Mouse (Mus musculus) urinary bladder, adult 18-20 months (tissue): Measurements from ENCODE around the gene March6.

Experiments
- DNase-seq, 2 experiments: peaks; one replicate each; pipeline ENCODE4 v3.0.0; 2022; ENCODE audit warnings: low spot score in 2 of 2, mixed read lengths in 2 of 2

Gene March6

DNA sequence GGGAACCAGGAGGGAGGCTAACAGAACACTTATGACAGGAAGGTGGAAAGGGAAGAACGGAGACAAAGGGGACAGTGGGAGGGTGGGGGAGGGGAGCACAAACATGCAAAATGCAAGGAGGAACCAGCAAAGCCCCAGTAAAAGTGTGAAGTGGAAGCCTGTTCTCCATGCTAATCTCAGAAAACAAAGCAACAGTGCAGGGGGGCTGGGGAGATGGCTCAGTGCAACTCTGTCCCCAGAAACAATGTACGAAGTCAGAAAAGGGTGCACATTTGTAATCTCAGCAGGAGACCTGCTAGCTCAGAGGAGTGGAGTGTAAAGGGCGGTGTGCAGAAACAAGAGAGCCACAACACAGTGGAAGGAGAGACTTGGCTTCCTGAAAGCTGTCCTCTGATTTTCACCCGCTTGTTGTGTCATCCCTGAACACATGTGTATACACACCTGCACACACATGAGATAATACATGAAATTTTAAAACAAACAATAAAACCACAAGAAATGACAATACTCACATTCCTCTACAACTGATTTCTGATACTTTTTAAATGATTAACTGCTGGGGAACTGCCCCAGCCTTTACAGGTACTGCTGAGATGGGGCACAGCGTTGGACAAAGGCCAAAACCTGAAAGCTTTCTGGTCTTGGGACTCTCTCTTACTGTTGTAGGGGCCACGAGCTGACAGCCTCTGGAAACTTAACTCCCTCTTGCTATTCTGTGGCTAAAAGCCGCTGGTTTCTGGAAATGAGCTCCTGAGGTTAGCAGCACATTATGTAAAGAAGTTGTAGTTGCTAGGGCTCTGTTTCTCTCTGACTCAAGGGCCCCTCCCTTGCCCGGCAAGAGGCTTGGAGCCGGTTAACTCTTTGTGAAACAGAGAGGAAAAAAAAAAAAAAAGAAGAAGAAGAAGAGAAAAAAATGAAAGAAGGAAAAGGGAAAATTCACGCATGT lies 11.4 kb upstream of the March6 start:
- DNase-seq, result no peak

DNA sequence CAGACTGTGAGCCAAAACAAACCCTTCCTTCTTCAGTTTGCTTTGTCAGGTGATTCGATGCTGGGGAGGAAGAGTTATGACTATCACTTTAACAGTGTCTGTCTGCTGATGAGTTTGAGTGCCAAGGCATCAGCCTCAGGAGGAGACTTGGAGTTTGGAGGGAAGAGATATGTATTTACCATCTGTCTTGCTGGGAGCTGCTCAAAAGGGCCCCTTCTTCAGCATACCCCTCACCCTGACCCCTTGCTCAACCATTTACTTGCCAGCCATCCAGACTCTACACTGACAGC lies 9.6 kb upstream of the March6 start:
- DNase-seq, result no peak

DNA sequence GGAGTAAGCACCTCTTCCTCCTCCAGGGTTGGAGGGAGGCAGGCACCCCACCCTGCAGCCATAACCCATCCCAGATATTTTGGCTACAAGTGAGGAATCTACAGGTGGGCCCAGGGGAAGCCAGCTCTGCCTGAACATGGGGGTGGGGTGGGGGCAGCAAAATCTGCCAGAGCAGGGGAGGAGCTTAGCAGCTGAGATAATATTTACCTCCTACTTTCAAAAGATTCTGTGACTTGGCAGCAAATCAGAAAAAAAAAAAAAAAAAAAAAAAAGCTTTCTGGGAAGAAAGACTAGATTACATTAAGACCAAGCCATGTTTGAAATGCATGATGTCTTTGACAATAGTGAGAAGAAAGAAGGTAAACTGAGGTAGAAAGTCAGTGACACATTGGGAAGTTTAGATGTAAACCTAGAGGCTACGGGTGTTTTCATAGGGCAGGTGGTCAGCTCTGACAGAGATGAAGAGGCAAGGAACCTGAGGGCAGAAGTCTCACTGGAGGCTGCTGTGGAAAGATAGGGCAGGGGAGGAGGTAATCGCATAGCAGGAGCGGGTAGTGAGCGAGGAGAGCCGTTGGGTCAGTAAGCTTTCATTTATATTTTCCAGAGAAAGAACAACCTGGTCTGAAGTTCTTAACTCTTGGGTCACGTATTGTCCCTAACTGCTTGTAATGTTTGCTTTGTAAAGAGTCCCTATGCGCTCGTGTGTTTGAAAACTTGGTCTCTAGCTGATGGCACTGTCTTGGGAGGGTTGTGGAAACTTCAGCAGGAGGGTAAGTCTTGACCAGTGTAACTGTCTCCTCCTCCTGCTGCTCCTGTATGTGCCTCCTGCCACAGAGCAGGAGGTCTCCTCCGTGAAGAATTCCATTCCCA lies 9.0 kb upstream of the March6 start:
- DNase-seq, result no peak

DNA sequence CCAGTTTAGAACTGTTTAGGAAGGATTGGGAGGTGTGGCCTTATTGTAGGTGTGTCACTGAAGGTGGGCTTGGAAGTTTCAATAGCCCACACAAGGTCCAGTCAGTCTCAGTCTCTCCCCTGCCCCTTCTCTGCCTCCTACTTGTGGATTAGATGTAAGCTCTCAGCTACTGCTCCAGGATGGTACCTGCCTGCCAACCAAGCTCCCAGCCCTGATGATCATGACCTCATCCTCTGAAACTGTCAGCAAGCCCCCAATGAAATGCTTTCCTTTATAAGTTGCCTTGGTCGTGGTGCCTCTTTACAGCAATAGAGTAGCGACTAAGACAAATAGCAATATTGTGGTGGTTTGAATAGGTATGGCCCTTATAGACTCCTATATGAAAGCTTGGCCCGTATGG lies 7.5 kb upstream of the March6 start:
- DNase-seq, result no peak

DNA sequence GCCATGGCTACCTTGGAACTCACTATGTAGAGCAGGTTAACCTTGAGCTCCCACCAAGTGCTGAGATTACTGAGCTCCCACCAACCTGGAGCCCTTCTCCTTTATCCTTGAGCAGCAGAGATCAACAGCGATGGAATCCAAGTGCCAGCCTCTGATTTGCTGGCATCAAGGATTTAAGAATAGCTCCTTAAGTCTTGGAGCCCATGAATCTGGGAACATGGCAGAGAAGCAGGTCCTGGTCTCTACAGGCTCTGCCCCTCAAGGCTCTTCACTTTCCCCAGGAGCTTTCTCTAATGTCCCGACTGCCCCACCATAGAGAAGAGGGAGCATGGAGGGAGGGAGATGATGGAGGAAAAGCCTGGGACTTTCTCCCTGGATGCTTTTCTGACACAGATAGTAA lies 6.9 kb upstream of the March6 start:
- no peak for DNase-seq

DNA sequence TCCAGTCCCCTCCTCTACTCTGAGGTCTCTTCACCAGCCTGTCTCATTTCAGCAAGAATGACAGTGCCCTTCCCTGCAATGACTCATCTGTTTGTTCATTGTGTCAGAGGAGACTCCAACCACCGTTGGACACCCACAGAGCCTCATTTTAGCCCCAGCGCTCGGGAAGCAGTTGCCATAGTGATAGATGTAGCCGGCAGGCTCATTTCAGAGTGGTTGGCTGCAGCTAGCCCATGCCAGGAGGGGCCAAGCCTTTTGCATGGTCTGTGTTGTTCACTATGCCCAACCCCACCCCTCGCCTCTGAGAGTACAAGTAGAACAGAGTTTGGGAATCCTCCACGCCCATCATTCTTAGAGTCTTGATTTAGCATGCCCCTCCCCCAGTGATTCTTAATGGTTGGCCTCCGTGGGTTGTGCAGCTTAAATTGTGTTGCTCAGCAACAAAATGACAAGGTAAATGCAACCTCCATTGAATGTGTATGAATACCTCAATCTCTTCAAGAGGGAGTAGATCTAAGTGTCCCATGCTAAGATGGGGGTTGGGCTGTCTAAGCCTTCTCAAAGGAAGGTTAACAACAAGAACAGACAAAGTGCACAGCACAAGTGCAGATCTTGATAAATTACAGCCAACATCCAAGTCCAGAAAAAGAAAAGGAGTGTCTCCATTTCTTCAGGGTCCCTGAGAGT lies 5.3 kb upstream of the March6 start:
- no peak for DNase-seq

DNA sequence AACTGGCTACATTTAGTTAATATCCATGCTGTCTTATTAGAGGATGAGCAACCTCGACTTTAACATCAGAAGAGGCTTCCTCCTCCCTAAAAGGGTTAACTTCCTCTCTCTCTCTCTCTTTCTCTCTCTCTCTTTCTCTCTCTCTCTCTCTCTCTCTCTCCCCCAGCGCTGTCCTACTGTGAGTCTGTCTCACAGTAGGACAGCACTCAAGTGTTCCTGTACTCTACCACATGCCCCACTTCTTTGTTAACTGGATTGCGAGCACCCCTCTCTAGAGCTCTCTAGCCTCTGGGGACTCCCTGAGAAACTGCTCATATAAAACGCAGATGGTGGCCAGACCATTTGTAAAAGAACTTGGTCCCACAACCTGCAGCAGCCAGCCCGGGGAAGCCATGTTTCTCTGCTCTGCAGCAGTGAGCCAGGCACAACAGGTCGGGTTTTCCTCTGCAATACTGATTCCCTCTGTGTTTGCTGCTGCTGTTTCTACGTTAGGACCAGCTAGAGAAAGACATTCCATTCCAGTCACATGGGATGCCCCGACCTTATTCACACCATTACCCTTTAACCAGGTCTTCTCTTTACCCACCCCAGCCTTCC lies 4.5 kb upstream of the March6 start:
- no peak for DNase-seq

DNA sequence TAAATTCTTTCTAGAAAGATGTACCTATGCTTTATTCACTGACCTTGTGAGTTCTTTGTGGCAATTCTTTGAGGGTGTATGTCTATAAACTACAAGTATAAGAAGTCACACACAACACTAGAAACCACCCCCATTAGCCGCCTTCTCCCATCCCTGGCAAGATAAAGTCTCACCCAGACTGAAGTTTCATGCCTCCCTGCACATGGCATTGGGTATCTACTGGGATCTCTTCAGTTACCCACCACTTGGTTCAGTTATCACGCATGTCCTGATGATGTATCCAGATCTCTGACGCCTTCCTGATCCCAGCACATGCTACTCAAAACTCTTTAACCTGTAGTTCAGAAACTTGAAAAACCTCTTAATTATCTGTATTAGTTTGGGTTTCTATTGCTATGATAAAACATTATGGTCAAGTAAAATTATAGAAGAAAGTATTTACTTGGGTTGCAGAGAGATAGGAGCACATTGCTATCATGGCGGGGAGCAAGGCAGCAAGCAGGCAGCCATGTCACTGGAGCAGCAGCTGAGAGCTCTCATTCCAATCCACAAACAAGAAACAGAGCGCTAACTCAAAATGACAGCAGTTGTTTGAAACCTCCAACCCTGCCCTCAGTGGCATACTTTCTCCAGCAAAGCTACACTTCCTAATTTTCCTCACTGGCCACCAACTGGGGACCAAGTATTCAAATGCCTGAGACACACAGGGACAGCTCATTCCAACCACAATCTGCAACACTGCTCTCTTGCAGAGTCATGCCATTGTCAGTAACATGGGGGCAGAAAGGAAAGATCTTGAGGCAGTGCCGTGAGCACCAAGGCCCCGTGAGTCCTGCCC lies 3.8 kb upstream of the March6 start:
- no peak for DNase-seq

DNA sequence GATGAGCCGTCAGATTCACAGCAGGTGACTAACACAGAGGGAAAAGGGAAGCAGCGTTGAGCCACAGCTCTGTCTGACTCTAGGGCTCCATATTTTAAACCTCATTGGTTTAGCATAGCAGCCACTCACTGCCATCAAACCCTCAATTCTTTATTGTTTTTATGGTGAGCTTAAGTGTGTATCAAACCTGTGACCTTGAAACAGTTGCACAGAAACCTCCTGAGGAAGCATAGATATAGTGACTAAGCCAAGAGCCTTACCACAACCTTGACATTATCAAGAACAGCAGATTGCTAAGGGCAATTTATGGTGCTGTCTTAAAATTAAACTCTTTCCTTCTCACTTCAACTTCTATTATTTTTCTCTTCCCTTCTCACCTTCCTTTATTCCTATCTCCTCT lies 2.7 kb upstream of the March6 start:
- DNase-seq, result no peak

DNA sequence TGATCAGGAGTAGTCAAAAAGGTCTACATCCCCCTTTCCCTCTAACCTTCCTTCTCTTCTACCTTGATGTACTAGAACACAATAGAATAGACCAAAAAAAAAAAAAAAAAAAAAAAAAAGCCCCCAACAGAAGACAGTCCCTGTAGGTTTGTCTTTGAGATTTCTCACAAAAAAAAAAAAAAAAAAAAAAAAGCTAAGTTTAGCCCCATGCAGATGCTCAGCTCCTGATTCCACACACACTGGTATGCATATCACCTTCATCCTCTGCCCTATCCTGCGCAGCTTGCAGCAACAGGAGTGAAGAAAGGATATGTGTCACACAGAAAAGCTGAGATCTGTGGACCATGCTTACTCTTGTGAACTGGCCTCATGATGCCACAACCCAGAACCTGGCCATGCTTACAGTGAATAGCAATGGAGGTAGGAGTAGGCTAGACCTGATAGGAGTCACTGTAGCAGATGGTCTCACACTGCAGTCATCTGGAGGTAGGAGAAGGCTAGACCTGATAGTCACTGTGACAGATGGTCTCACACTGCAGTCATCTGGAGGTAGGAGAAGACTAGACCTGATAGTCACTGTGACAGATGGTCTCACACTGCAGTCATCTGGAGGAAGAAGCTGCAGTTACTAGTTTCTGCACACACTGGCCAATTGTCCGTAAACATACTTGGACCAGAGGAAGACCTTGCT lies 1.6 kb upstream of the March6 start:
- DNase-seq, result no peak

DNA sequence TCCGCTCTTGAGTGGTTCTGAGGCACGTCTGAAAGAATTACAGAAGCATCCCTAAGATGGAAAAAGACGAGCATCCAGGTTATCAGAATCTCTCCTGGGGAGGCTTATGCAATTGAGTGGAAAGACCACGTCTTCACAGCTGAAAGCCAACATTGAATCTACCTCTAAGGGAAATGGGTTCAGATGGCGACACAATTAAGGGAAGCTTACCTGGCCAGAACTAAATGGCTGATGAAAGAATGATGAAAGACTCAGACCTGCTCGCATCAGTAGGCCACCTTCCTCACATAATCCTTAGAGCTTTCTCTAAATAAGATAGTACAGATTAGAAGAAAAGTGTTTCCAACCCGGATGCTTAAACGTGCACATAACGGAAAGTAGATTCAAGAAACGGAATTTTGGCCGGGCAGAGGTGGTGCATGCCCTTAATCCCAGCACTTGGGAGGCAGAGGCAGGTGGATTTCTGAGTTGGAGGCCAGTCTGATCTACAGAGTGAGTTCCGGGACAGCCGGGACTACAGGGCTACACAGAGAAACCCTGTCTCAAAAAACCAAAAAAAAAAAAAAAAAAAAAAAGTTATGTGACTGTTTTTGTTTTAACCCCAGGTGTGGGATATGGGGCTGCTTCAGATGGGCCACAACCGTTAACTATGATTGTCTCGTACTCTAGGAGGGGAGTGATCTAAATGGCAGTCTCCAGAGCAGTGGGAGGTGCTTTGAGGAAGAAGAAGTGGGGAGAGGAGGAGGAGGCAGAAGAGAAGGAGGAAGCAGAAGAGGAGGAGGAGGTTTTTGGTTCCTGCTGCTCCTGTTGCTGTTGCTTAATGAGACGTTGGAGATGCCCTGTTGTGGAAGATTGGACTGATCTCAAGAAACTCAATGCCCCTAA lies 835 bp upstream of the March6 start:
- no peak for DNase-seq

DNA sequence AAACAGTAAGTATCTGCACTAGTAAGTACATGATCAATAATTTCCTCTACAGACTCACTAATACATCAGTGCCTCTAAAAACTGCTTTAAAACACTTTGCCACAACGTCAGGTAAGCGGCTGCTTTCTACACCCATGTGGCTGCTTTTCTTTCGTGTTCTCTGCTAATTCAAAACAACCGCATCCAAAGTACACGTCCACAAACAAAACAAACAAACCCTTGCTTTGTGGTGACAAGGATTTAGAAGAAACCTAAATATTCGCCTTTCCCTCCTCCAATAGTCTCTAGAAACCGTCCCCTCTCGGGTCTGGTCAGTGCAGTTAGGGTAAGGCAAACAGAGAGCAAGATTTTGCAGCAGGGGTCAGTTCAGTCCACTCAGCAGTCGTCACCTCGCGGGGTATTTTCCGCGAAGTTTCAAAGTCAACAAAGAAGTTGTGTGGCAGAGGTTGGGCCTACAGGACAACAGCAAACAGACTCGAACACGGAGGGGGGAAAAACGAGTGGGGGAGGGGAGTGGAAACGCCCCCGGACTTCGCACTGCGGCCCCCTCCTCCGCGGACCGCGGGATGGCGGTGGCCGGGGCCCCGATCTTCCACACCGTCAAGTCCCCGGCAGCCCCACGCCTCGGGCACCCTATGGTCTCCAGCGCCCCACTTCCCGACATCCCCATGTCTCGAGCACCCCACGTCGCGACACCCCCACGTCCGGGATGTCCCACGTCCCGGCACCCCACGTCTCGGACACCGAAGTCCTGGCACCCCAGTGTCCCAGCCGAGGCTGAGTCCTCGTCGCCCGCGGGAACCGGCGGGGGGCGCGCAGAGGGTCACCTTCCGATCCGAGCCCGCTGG lies 818 bp downstream of the March6 start:
- peak in 1 of 2 experiments; percentile 47 for DNase-seq

DNA sequence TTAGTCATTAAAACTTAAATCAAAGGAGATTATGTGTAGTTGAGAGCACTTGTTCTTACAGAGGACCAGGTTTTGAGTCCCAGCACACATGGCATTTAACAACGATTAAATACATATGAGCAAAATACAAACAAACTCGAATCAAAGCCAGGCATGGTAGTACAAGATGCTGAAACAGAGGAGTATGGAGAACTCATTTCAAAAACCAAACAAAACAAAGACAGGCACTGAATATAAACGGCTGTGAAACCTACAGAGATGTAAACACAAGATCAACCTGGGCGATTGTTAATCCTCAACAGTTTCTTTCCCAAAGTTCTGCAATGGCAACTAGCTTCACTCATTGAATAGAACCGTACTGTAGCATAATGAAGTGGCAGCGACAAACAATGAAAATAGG lies 1.8 kb downstream of the March6 start:
- no peak for DNase-seq

DNA sequence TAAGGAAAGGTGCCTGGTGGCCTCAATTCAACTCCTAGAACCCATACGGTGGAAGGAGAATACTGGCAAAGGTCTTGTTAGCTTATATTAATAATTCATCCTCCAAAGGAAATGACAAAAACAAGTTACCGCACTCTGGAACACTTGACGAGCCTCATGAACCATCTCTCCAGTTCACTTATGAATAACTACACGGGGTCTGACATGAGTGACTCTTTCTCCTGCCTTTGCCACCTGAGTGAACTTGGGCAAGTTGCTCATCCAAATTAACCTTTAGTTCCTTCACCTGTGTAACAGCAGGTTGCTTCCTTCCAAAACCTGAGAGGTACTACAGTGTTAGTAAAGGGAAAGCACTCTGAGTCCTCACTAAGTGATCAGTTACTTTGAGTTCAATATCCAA lies 2.4 kb downstream of the March6 start:
- DNase-seq, result no peak

DNA sequence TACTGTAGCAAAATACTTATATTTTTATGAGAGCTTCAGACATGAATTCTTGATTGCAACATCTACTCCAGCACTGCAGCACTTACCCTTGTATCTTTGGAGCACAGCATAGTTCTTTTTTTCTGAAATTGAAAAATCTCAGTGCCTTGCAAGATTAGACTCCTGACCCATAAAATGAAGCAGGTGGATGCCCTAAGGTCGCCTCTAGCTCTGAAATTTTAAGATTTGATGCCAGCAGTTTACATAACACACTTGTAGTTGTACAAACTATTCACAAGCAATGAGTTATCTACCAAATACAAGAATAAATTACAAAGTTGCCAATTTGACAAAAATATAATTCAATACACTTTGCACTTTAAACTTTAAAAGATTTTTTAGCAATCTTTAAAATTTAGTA lies 4.4 kb downstream of the March6 start:
- no peak for DNase-seq

DNA sequence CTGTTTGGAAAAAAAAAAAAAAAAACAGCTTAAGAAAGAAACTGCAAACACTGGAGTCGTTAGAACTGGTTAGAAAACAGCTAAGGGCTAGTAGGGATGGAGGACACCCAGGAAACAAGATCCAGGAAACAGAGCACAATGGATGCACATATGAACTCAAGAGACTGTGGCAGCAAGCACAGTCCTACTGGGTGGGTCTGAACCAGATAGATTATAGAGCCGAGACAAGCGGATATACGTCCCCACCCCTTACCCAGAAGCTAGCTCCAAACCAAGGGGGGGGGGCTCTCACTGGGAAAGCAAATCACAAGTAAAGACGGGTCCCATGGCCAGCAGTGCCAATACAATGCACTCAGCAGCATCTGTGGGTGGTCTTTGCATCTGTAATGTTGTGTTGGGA lies 11.9 kb downstream of the March6 start:
- no peak for DNase-seq

DNA sequence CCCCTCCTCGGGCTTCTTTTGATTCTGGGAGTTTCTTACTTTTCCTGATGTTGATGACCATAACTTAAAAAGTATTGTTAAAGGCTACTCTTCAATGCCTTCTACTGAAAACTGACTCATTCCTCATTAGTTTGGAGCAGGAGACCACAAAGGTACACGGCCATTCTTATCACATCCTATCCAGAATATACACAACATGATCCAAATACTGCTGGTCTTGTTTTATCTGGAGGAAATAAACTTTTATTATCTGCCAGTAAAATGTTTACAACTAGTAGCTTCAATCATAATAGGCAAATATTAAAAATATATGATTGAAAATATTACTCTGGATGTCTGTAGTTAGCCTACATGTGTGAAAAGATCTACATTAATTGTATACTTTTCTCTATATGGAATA lies 12.5 kb downstream of the March6 start:
- no peak for DNase-seq

DNA sequence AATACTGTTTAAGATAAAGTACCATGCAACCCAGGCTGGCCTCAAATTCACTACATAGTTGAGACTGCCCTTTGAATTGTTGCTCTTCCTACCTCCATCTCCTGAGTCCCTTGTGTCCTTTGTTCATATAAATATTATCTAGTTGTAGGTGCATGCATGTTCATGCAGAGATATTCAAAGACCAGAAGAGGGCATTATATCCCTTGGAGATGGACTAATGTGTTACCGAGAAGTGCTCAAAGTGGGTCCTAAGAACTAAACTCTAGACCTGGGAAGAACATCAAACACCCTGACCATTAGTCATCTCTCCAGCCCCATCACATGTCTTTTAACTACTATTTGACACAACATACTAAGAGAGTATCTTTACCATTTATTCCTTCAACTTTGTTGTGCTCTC lies 13.7 kb downstream of the March6 start:
- no peak for DNase-seq

DNA sequence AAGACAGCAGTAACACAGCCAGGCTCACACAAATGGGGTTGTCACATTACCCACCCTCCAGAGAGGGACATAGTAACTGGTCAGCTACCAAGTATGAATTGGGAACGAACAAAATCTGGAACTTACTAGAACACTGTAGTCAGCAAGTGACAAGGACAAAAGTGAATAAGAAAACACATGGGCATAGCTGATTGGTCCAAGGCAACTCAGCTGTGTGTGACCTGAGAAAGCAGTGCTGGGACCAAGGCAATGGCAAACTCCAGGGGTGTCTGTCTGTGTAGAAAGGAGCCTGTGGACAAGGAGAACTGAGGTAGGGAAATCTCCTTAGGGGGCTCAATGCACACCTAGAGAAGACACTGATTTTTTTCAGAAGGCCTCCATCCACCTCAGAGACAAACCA lies 19.1 kb downstream of the March6 start:
- DNase-seq, result no peak
